Mouse (Mus musculus): ENCODE results near the gene Chst4. TPM values are rescaled to one million over a fixed set of nuclear protein-coding genes. Genes with fewer than 3 reads are reported as not detected.

Gene Chst4
- polyA plus RNA-seq, 2 experiments, result not detected

- Histone ChIP-seq H3K36me3 (ENCODE audit: control insufficient read depth, insufficient read depth, low read length) (no peaks in the 10 kb centered on the region), H3K4me3 (replicated peaks; ENCODE audit: low read length) (no peak overlapping the region), H3K27me3 (ENCODE audit: control insufficient read depth, insufficient read depth, low read length) (no peaks in the 10 kb centered on the region), H3K4me1 (ENCODE audit: control insufficient read depth, insufficient read depth, low read length) (no peaks in the 10 kb centered on the region), H3K9me3 (ENCODE audit: control insufficient read depth, low read length) (no peaks in the 10 kb centered on the region), H3K9ac (ENCODE audit: low read depth, low read length, severe bottlenecking) (no peak overlapping the region), H3K27ac (replicated peaks; ENCODE audit: low read depth, low read length) (no peak overlapping the region), H3K4me2 (replicated peaks; ENCODE audit: low read depth, low read length, severe bottlenecking) (no peak overlapping the region)
- no peak for TF ChIP-seq POLR2A (IDR thresholded peaks at IDR 0.05; ENCODE audit: borderline replicate concordance, extremely low read depth, insufficient read depth, insufficient read length)
- WGBS, result 81% methylated on average over 4 of the region's 4 CpGs
- ATAC-seq (ENCODE audit: low FRiP score, low read depth), result no peak
- no peak for DNase-seq (ENCODE audit: low spot score)
These were observed 30.2 kb upstream of the Chst4 start for GRCm38 (mm10) chr8:110069706-110070105.

DNA sequence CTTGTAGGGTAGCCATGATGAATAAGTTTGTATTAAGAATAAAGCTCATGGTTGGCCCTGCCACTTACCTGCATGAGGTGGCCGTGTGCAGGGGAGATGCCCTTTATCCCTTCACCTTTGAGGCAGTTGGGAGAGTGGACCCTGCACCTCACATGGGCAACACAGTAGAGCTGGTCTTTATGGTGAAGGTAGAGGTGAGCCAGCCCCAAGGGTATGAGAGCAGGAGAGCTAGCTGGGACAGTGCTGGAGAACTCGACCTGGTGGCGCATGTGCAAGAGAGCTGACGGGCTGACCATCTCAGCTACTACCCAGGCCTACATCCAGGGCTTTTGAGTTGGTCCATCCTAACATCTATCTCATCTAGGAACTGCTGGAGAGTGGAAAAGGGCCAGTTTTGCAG is 26.1 kb upstream of the Chst4 start:
- 92% methylated on average over 4 of the region's 4 CpGs for WGBS

DNA sequence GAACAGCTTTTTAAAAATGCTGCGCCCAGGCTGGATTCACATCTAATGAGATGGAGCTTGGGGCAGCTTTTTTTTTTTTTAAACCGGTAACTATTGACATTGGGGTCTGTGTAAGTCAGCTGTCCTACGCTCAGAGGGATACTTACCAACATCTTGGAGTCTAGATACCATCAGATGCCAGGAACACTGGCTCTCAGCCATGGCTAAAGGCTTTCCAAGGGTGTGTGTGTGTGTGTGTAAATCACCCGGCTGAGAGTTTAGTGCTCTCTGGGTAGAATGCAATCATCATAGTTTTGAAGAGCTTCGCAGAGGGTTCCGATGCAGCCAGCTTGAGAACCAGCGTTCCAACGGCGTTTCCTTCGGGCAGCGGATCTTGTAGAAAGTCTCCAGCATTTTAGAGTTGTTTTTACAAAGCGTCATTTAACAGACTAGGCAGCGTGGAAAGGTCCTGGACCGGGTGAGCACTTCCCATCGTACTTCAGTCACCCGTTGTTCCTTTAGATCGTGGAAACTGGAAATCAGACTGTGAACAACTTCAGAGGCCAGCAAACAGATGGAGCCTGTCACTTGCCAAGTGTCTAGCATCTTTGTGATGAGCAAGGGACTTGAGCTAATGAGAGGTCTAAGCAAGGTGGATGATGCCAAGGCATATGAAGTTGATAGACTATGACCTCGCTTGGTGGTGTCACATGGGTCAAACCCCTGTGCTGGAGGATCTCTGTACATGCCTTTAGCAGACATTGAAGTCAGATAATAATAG is 25.2 kb upstream of the Chst4 start:
- TF ChIP-seq POLR2A (IDR thresholded peaks at IDR 0.05; ENCODE audit: borderline replicate concordance, extremely low read depth, insufficient read depth, insufficient read length), result no peak
- Histone ChIP-seq H3K9me3 (ENCODE audit: control insufficient read depth, low read length) (no peaks in the 10 kb centered on the region), H3K27me3 (ENCODE audit: control insufficient read depth, insufficient read depth, low read length) (no peaks in the 10 kb centered on the region), H3K4me3 (replicated peaks; ENCODE audit: low read length) (no peak overlapping the region), H3K4me2 (replicated peaks; ENCODE audit: low read depth, low read length, severe bottlenecking) (no peak overlapping the region), H3K4me1 (ENCODE audit: control insufficient read depth, insufficient read depth, low read length) (no peaks in the 10 kb centered on the region), H3K9ac (ENCODE audit: low read depth, low read length, severe bottlenecking) (no peak overlapping the region), H3K36me3 (ENCODE audit: control insufficient read depth, insufficient read depth, low read length) (no peaks in the 10 kb centered on the region), H3K27ac (replicated peaks; ENCODE audit: low read depth, low read length) (no peak overlapping the region)
- DNase-seq (ENCODE audit: low spot score) (peak; percentile 11), ATAC-seq (ENCODE audit: low FRiP score, low read depth) (no peak)
- 87% methylated on average over 18 of the region's 18 CpGs for WGBS

More for the DNA sequence above, 26.1 kb upstream of the Chst4 start:
- Histone ChIP-seq H3K4me2 (replicated peaks; ENCODE audit: low read depth, low read length, severe bottlenecking) (no peak overlapping the region), H3K9me3 (ENCODE audit: control insufficient read depth, low read length) (no peaks in the 10 kb centered on the region), H3K36me3 (ENCODE audit: control insufficient read depth, insufficient read depth, low read length) (no peaks in the 10 kb centered on the region), H3K4me1 (ENCODE audit: control insufficient read depth, insufficient read depth, low read length) (no peaks in the 10 kb centered on the region), H3K27me3 (ENCODE audit: control insufficient read depth, insufficient read depth, low read length) (no peaks in the 10 kb centered on the region), H3K4me3 (replicated peaks; ENCODE audit: low read length) (no peak overlapping the region), H3K27ac (replicated peaks; ENCODE audit: low read depth, low read length) (no peak overlapping the region), H3K9ac (ENCODE audit: low read depth, low read length, severe bottlenecking) (no peak overlapping the region)
- DNase-seq (ENCODE audit: low spot score) (no peak), ATAC-seq (ENCODE audit: low FRiP score, low read depth) (no peak)
- no peak for TF ChIP-seq POLR2A (IDR thresholded peaks at IDR 0.05; ENCODE audit: borderline replicate concordance, extremely low read depth, insufficient read depth, insufficient read length)

- WGBS, result 70% methylated on average over 9 of the region's 9 CpGs
- ATAC-seq (ENCODE audit: low FRiP score, low read depth) (no peak), DNase-seq (ENCODE audit: low spot score) (no peak)
- TF ChIP-seq POLR2A (IDR thresholded peaks at IDR 0.05; ENCODE audit: borderline replicate concordance, extremely low read depth, insufficient read depth, insufficient read length), result no peak
- Histone ChIP-seq H3K9ac (ENCODE audit: low read depth, low read length, severe bottlenecking) (no peak overlapping the region), H3K4me3 (replicated peaks; ENCODE audit: low read length) (no peak overlapping the region), H3K27ac (replicated peaks; ENCODE audit: low read depth, low read length) (no peak overlapping the region), H3K36me3 (ENCODE audit: control insufficient read depth, insufficient read depth, low read length) (no peaks in the 10 kb centered on the region), H3K4me1 (ENCODE audit: control insufficient read depth, insufficient read depth, low read length) (no peaks in the 10 kb centered on the region), H3K4me2 (replicated peaks; ENCODE audit: low read depth, low read length, severe bottlenecking) (no peak overlapping the region), H3K27me3 (ENCODE audit: control insufficient read depth, insufficient read depth, low read length) (no peaks in the 10 kb centered on the region), H3K9me3 (ENCODE audit: control insufficient read depth, low read length) (no peaks in the 10 kb centered on the region)
These were observed 24.6 kb upstream of the Chst4 start for GRCm38 (mm10) chr8:110064161-110064560.

DNA sequence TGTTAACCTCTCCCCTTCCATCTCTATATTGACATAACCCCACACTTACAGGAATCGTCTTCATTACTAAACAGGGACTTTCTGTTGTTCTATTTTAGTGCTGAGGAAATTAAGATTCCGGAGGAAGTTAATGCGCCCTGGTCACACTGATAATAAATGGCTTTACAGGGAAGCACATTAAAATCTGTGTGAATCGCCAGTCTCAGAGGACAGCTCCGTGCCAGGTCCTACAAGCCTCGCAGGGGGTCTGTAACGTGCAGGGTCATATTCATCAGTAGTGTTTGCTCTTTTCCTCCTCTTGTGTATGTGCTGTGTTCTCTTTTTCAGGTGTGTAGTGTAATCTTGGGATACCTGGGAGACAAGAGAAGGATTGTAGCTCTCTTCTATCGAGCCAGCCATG is 18.7 kb upstream of the Chst4 start:
- H3K36me3 ChIP-seq (ENCODE audit: control insufficient read depth, insufficient read depth, low read length), result no peaks in the 10 kb centered on the region
- DNase-seq (ENCODE audit: low spot score), result no peak
- no peaks in the 10 kb centered on the region for H3K27me3 ChIP-seq (ENCODE audit: control insufficient read depth, insufficient read depth, low read length)
- H3K4me1 ChIP-seq (ENCODE audit: control insufficient read depth, insufficient read depth, low read length), result no peaks in the 10 kb centered on the region
- 63% methylated on average over 8 of the region's 8 CpGs for WGBS
- no peak for TF ChIP-seq POLR2A (IDR thresholded peaks at IDR 0.05; ENCODE audit: borderline replicate concordance, extremely low read depth, insufficient read depth, insufficient read length)
- H3K9me3 ChIP-seq (ENCODE audit: control insufficient read depth, low read length), result no peaks in the 10 kb centered on the region
- no peak for ATAC-seq (ENCODE audit: low FRiP score, low read depth)
- H3K4me3 ChIP-seq (replicated peaks; ENCODE audit: low read length), result no peak overlapping the region
- H3K9ac ChIP-seq (ENCODE audit: low read depth, low read length, severe bottlenecking), result no peak overlapping the region
- H3K4me2 ChIP-seq (replicated peaks; ENCODE audit: low read depth, low read length, severe bottlenecking), result no peak overlapping the region
- H3K27ac ChIP-seq (replicated peaks; ENCODE audit: low read depth, low read length), result no peak overlapping the region

Measured in limb, embryonic 14.5 days (tissue).